Mouse (Mus musculus) hindbrain, embryonic 12.5 days (tissue): ENCODE measurements around the gene Ucp2. TPM values are rescaled to one million over a fixed set of nuclear protein-coding genes. Genes with fewer than 3 reads are reported as not detected.

Experiments used
- ATAC-seq: fragments of 200-750 bp; cut with Nextera tagmentation; 2 replicates; pipeline ENCODE4 v1.8.0; 2017; ENCODE audit warnings: moderate TSS enrichment; ENCODE audit not compliant: low FRiP score
- H3K27ac ChIP-seq: fragments of 300-500 bp; sonication (generic); 2 replicates; pipeline ENCODE4 v1.5.1; 2016; ENCODE audit warnings: mild to moderate bottlenecking
- H3K27me3 ChIP-seq: fragments of 300-500 bp; sonication (generic); 2 replicates; pipeline ENCODE4 v1.6.1; 2016; ENCODE audit warnings: mild to moderate bottlenecking
- H3K36me3 ChIP-seq: fragments of 300-500 bp; sonication (generic); 2 replicates; pipeline ENCODE4 v1.6.1; 2016; ENCODE audit warnings: mild to moderate bottlenecking
- H3K4me1 ChIP-seq: fragments of 300-500 bp; sonication (generic); 2 replicates; pipeline ENCODE4 v1.6.1; 2016
- H3K4me2 ChIP-seq: fragments of 300-500 bp; sonication (generic); replicated peaks from 2 replicates; pipeline ENCODE4 v1.6.1; 2016; ENCODE audit warnings: mild to moderate bottlenecking
- H3K4me3 ChIP-seq: fragments of 300-500 bp; sonication (generic); 2 replicates; pipeline ENCODE4 v1.5.1; 2016; ENCODE audit warnings: mild to moderate bottlenecking
- H3K9ac ChIP-seq: fragments of 300-500 bp; sonication (generic); 2 replicates; pipeline ENCODE4 v1.6.1; 2016; ENCODE audit warnings: mild to moderate bottlenecking, moderate library complexity
- H3K9me3 ChIP-seq: fragments of 300-500 bp; sonication (generic); replicated peaks from 2 replicates; pipeline ENCODE4 v1.6.1; 2016; ENCODE audit warnings: mild to moderate bottlenecking
- WGBS: fragments of 180-500 bp; shearing (Covaris S2); methylation state at CpG from one replicate; pipeline ENCODE4 v1.1.7; 2016; 5-methylcytosine and 5-hydroxymethylcytosine counted together
- polyA plus RNA-seq: library from polyadenylated mRNA; unstranded; fragments of >200 nt; fragmentation: Nextera tagmentation; extraction: Ambion mirVana; gene quantifications from 2 replicates; pipeline ENCODE4 v1.2.1, GENCODE M21; 2016

Gene Ucp2
- polyA plus RNA-seq: 123 and 130 TPM in 2 replicates

GRCm38 (mm10) chr7:100493117-100493483 is at the start of gene Ucp2:
TSS of gene Ucp2 (plus strand) at chr7:100493337.
- Histone ChIP-seq H3K4me3 (peak within 1 kb of the TSS; percentile 42), H3K27ac (peak within 1 kb of the TSS; percentile 26), H3K4me2 (peak within 1 kb of the TSS; percentile 84), H3K9ac (peak within 1 kb of the TSS; percentile 50), H3K9me3 (no peaks in the 10 kb centered on the region), H3K27me3 (peaks cover 4% of the 10 kb centered on the region), H3K36me3 (peaks cover 9% of the 10 kb centered on the region; the same call in 1 of the 2 replicates), H3K4me1 (peaks cover 45% of the 10 kb centered on the region)
- under 1% methylated on average over 27 of the region's 27 CpGs for WGBS
- peak; percentile 38 for ATAC-seq

GRCm38 (mm10) chr7:100443728-100444127 is 49.4 kb upstream of the Ucp2 start:
- H3K36me3 ChIP-seq: peaks cover 86% of the 10 kb centered on the region
- WGBS: 96% methylated on average over 4 of the region's 4 CpGs
- no peaks in the 10 kb centered on the region for H3K9me3 ChIP-seq
- H3K4me3 ChIP-seq: no peak overlapping the region
- H3K9ac ChIP-seq: no peak overlapping the region
- no peak overlapping the region for H3K27ac ChIP-seq
- H3K4me1 ChIP-seq: no peaks in the 10 kb centered on the region
- no peaks in the 10 kb centered on the region for H3K27me3 ChIP-seq
- no peak for ATAC-seq
- no peak overlapping the region for H3K4me2 ChIP-seq

- H3K4me2 ChIP-seq: no peak overlapping the region
- H3K27ac ChIP-seq: no peak overlapping the region
- peaks cover 88% of the 10 kb centered on the region for H3K36me3 ChIP-seq
- H3K27me3 ChIP-seq: no peaks in the 10 kb centered on the region
- no peaks in the 10 kb centered on the region for H3K4me1 ChIP-seq
- H3K9me3 ChIP-seq: no peaks in the 10 kb centered on the region
- ATAC-seq: no peak
- 98% methylated on average over 5 of the region's 5 CpGs for WGBS
- no peak overlapping the region for H3K4me3 ChIP-seq
- H3K9ac ChIP-seq: no peak overlapping the region
Observed at GRCm38 (mm10) chr7:100446271-100446670, 46.9 kb upstream of the Ucp2 start.

- Histone ChIP-seq H3K9ac (no peak overlapping the region), H3K4me3 (no peak overlapping the region), H3K4me1 (no peaks in the 10 kb centered on the region), H3K9me3 (no peaks in the 10 kb centered on the region), H3K27ac (no peak overlapping the region), H3K4me2 (no peak overlapping the region), H3K27me3 (no peaks in the 10 kb centered on the region), H3K36me3 (peaks cover 89% of the 10 kb centered on the region)
- WGBS: 92% methylated on average over 12 of the region's 12 CpGs
- no peak for ATAC-seq
Observed at GRCm38 (mm10) chr7:100448530-100448929, 44.6 kb upstream of the Ucp2 start.

- Histone ChIP-seq H3K27me3 (no peaks in the 10 kb centered on the region), H3K9ac (no peak overlapping the region), H3K36me3 (peaks cover 90% of the 10 kb centered on the region), H3K4me3 (no peak overlapping the region), H3K9me3 (no peaks in the 10 kb centered on the region), H3K27ac (no peak overlapping the region), H3K4me1 (no peaks in the 10 kb centered on the region), H3K4me2 (no peak overlapping the region)
- no peak for ATAC-seq
- 99% methylated on average over 3 of the region's 3 CpGs for WGBS
Observed at GRCm38 (mm10) chr7:100448985-100449384, 44.2 kb upstream of the Ucp2 start.

- WGBS: 81% methylated on average over 1 of the region's 1 CpGs
- H3K36me3 ChIP-seq: peaks cover 85% of the 10 kb centered on the region
- no peaks in the 10 kb centered on the region for H3K27me3 ChIP-seq
- no peak overlapping the region for H3K4me2 ChIP-seq
- no peak overlapping the region for H3K9ac ChIP-seq
- no peak overlapping the region for H3K27ac ChIP-seq
- no peaks in the 10 kb centered on the region for H3K4me1 ChIP-seq
- H3K9me3 ChIP-seq: no peaks in the 10 kb centered on the region
- no peak overlapping the region for H3K4me3 ChIP-seq
- no peak for ATAC-seq
Observed at GRCm38 (mm10) chr7:100458153-100458552, 35.0 kb upstream of the Ucp2 start.

GRCm38 (mm10) chr7:100459862-100460261 is 33.3 kb upstream of the Ucp2 start:
- no peak for ATAC-seq
- H3K36me3 ChIP-seq: peaks cover 76% of the 10 kb centered on the region
- no peak overlapping the region for H3K4me3 ChIP-seq
- no peak overlapping the region for H3K4me2 ChIP-seq
- no peaks in the 10 kb centered on the region for H3K4me1 ChIP-seq
- H3K9me3 ChIP-seq: no peaks in the 10 kb centered on the region
- 94% methylated on average over 3 of the region's 3 CpGs for WGBS
- H3K9ac ChIP-seq: no peak overlapping the region
- no peaks in the 10 kb centered on the region for H3K27me3 ChIP-seq
- no peak overlapping the region for H3K27ac ChIP-seq

- Histone ChIP-seq H3K4me1 (no peaks in the 10 kb centered on the region), H3K27ac (no peak overlapping the region), H3K4me3 (no peak overlapping the region), H3K4me2 (no peak overlapping the region), H3K9me3 (no peaks in the 10 kb centered on the region), H3K36me3 (peaks cover 69% of the 10 kb centered on the region), H3K9ac (no peak overlapping the region), H3K27me3 (no peaks in the 10 kb centered on the region)
- 91% methylated on average over 6 of the region's 6 CpGs for WGBS
- ATAC-seq: no peak
Observed at GRCm38 (mm10) chr7:100461621-100462151, 31.5 kb upstream of the Ucp2 start.

- Histone ChIP-seq H3K4me3 (no peak overlapping the region), H3K9me3 (no peaks in the 10 kb centered on the region), H3K4me1 (no peaks in the 10 kb centered on the region), H3K27ac (no peak overlapping the region), H3K4me2 (no peak overlapping the region), H3K27me3 (no peaks in the 10 kb centered on the region), H3K36me3 (peaks cover 67% of the 10 kb centered on the region), H3K9ac (no peak overlapping the region)
- WGBS: 88% methylated on average over 9 of the region's 9 CpGs
- no peak for ATAC-seq
Observed at GRCm38 (mm10) chr7:100463194-100463593, 29.9 kb upstream of the Ucp2 start.

- 91% methylated on average over 10 of the region's 10 CpGs for WGBS
- ATAC-seq: no peak
- H3K27ac ChIP-seq: no peak overlapping the region
- H3K9me3 ChIP-seq: no peaks in the 10 kb centered on the region
- no peak overlapping the region for H3K9ac ChIP-seq
- H3K27me3 ChIP-seq: no peaks in the 10 kb centered on the region
- peaks cover 70% of the 10 kb centered on the region for H3K36me3 ChIP-seq
- no peaks in the 10 kb centered on the region for H3K4me1 ChIP-seq
- no peak overlapping the region for H3K4me3 ChIP-seq
- H3K4me2 ChIP-seq: no peak overlapping the region
Observed at GRCm38 (mm10) chr7:100463757-100464156, 29.4 kb upstream of the Ucp2 start.

GRCm38 (mm10) chr7:100464248-100464647 is 28.9 kb upstream of the Ucp2 start:
- no peak for ATAC-seq
- Histone ChIP-seq H3K27ac (no peak overlapping the region), H3K9me3 (no peaks in the 10 kb centered on the region), H3K4me1 (no peaks in the 10 kb centered on the region), H3K4me3 (no peak overlapping the region), H3K27me3 (no peaks in the 10 kb centered on the region), H3K4me2 (no peak overlapping the region), H3K36me3 (peaks cover 69% of the 10 kb centered on the region), H3K9ac (no peak overlapping the region)
- 92% methylated on average over 7 of the region's 7 CpGs for WGBS

GRCm38 (mm10) chr7:100465248-100465647 is 27.9 kb upstream of the Ucp2 start:
- H3K9ac ChIP-seq: peak overlapping the region; percentile 27; the same call in 1 of the 2 replicates
- WGBS: 88% methylated on average over 4 of the region's 4 CpGs
- H3K27me3 ChIP-seq: no peaks in the 10 kb centered on the region
- peak overlapping the region; percentile 12; the same call in 1 of the 2 replicates for H3K27ac ChIP-seq
- H3K4me3 ChIP-seq: no peak overlapping the region
- H3K4me2 ChIP-seq: no peak overlapping the region
- no peak for ATAC-seq
- no peaks in the 10 kb centered on the region for H3K4me1 ChIP-seq
- peaks cover 67% of the 10 kb centered on the region for H3K36me3 ChIP-seq
- H3K9me3 ChIP-seq: no peaks in the 10 kb centered on the region

GRCm38 (mm10) chr7:100465656-100466309 is 27.4 kb upstream of the Ucp2 start:
- Histone ChIP-seq H3K27ac (peak overlapping the region; percentile 12; the same call in 1 of the 2 replicates), H3K4me2 (no peak overlapping the region), H3K27me3 (no peaks in the 10 kb centered on the region), H3K4me1 (no peaks in the 10 kb centered on the region), H3K9ac (peak overlapping the region; percentile 27; the same call in 1 of the 2 replicates), H3K4me3 (no peak overlapping the region), H3K9me3 (no peaks in the 10 kb centered on the region), H3K36me3 (peaks cover 66% of the 10 kb centered on the region)
- ATAC-seq: no peak
- WGBS: 73% methylated on average over 5 of the region's 5 CpGs
